12 mouse cellular contexts compared by ENCODE assay signal in genomic region chr6:99200656-99201055, GRCm38 (mm10).
A peak's percentile ranks its signal among the peaks of the same experiment; 100 is the strongest.
DNase-seq lines count a peak whose midpoint lies in the region; ATAC-seq lines count a peak whose summit lies in the region.
"Had no signal": no experiment of that assay in that cellular context is flagged by ENCODE, and none has a peak within 500 bp of the region (broad histone marks: within the 10 kb centered on the region; RNA-seq: fewer than 3 reads in every experiment).

No protein-coding gene starts in this region.

- WGBS in forebrain, embryonic 11.5 days = 7% methylated on average over 11 of the region's 11 CpGs
- WGBS in hindbrain, embryonic 13.5 days = 12% methylated on average over 11 of the region's 11 CpGs
- 11% methylated on average over 11 of the region's 11 CpGs for WGBS in neural tube, embryonic 13.5 days

- peaks cover 32% of the 10 kb centered on the region for H3K4me1 ChIP-seq in forebrain, embryonic 11.5 days (replicated peaks; ENCODE audit: control insufficient read depth, insufficient read depth, low read length)
- H3K4me1 ChIP-seq in hindbrain, embryonic 13.5 days (replicated peaks) = peaks cover 48% of the 10 kb centered on the region
- H3K4me1 ChIP-seq in neural tube, embryonic 13.5 days (replicated peaks) = peaks cover 59% of the 10 kb centered on the region

- no peaks in the 10 kb centered on the region for H3K36me3 ChIP-seq in forebrain, embryonic 11.5 days (ENCODE audit: control insufficient read depth, insufficient read depth, low read length)
- no peaks in the 10 kb centered on the region for H3K36me3 ChIP-seq in hindbrain, embryonic 13.5 days
- H3K36me3 ChIP-seq in neural tube, embryonic 13.5 days = no peaks in the 10 kb centered on the region
- H3K36me3 ChIP-seq: G1E had no signal

- no peak overlapping the region for H3K4me3 ChIP-seq in forebrain, embryonic 11.5 days (ENCODE audit: low read depth, low read length)
- no peak overlapping the region for H3K4me3 ChIP-seq in hindbrain, embryonic 13.5 days
- no peak overlapping the region for H3K4me3 ChIP-seq in neural tube, embryonic 13.5 days

- no peak for ATAC-seq in forebrain, embryonic 11.5 days (replicated peaks; ENCODE audit: low FRiP score)
- ATAC-seq in hindbrain, embryonic 13.5 days (ENCODE audit: low FRiP score) = no peak
- no peak for ATAC-seq in neural tube, embryonic 13.5 days (ENCODE audit: low read depth)

- H3K4me2 ChIP-seq in forebrain, embryonic 11.5 days (ENCODE audit: low read depth, low read length, severe bottlenecking) = peak overlapping the region; percentile 19; the same call in 1 of the 2 replicates
- peak overlapping the region; percentile 21; the same call in 1 of the 2 replicates for H3K4me2 ChIP-seq in hindbrain, embryonic 13.5 days
- peak overlapping the region; percentile 18 for H3K4me2 ChIP-seq in neural tube, embryonic 13.5 days

- intact Hi-C loops in left cerebral cortex, postnatal 4 days (cut with DNase I) = no loop called here
- intact Hi-C loops in left cerebral cortex, postnatal 14 days (cut with DNase I) = no loop called here

- no peaks in the 10 kb centered on the region for H3K27me3 ChIP-seq in forebrain, embryonic 11.5 days (ENCODE audit: control insufficient read depth, insufficient read depth, low read length)
- H3K27me3 ChIP-seq in hindbrain, embryonic 13.5 days = peaks cover 10% of the 10 kb centered on the region; the same call in 1 of the 2 replicates
- H3K27me3 ChIP-seq in neural tube, embryonic 13.5 days = 0 out of 2 replicates have a peak, but pooled peaks cover 1% of the 10 kb centered on the region

- no peak overlapping the region for H3K27ac ChIP-seq in forebrain, embryonic 11.5 days (ENCODE audit: low read depth, low read length)
- 0 out of 2 replicates have a peak overlapping the region, but pooled peaks have one; percentile 45 for H3K27ac ChIP-seq in hindbrain, embryonic 13.5 days
- H3K27ac ChIP-seq in neural tube, embryonic 13.5 days (replicated peaks) = peak overlapping the region; percentile 59; the same call in 1 of the 2 replicates
- H3K27ac ChIP-seq: liver, embryonic 14.5 days had no signal

- DNase-seq in left cerebral cortex, postnatal 4 days = peak; percentile 27
- no peak for DNase-seq in left cerebral cortex, postnatal 14 days (ENCODE audit: low spot score in 2 of 2)
- DNase-seq in forebrain, embryonic 11.5 days (ENCODE audit: low spot score) = peak; percentile 62
- no peak for DNase-seq in right cerebral cortex, postnatal 25 days
- no peak for DNase-seq in urinary bladder, postnatal 4 days (ENCODE audit: low spot score in 2 of 2)
- DNase-seq in spleen, adult 12 weeks (ENCODE audit: low spot score) = no peak
- DNase-seq: kidney, adult 18-20 months; right cerebral cortex, postnatal 4 days had no signal

- no peaks in the 10 kb centered on the region for H3K9me3 ChIP-seq in forebrain, embryonic 11.5 days (ENCODE audit: control insufficient read depth, low read length)
- H3K9me3 ChIP-seq in hindbrain, embryonic 13.5 days = no peaks in the 10 kb centered on the region
- no peaks in the 10 kb centered on the region for H3K9me3 ChIP-seq in neural tube, embryonic 13.5 days
- H3K9me3 ChIP-seq: G1E had no signal

- peak overlapping the region; percentile 37; the same call in 1 of the 2 replicates for H3K9ac ChIP-seq in forebrain, embryonic 11.5 days (ENCODE audit: low read length)
- 0 out of 2 replicates have a peak overlapping the region, but pooled peaks have one; percentile 11 for H3K9ac ChIP-seq in hindbrain, embryonic 13.5 days
- 0 out of 2 replicates have a peak overlapping the region, but pooled peaks have one; percentile 36 for H3K9ac ChIP-seq in neural tube, embryonic 13.5 days
- H3K9ac ChIP-seq: liver, embryonic 14.5 days had no signal

Comparison
In these comparisons a context has a peak if more than half of its experiments do, and no peak if none do; other contexts are left out.
1. DNase-seq: peak in left cerebral cortex, postnatal 4 days (single experiment) and forebrain, embryonic 11.5 days (single experiment); none in left cerebral cortex, postnatal 14 days (0 of 2), right cerebral cortex, postnatal 25 days (single experiment), urinary bladder, postnatal 4 days (0 of 2) and spleen, adult 12 weeks (single experiment).
2. Peak in every context shown above with its lines, with median percentiles within 50 percentile points of each other: H3K4me2 ChIP-seq and H3K9ac ChIP-seq.